Mouse (Mus musculus): ENCODE results near the gene Sfrp5. TPM values are rescaled to one million over a fixed set of nuclear protein-coding genes. Genes with fewer than 3 reads are reported as not detected.

The Sfrp5 gene
- polyA plus RNA-seq, 1 experiment, result not detected

DNA sequence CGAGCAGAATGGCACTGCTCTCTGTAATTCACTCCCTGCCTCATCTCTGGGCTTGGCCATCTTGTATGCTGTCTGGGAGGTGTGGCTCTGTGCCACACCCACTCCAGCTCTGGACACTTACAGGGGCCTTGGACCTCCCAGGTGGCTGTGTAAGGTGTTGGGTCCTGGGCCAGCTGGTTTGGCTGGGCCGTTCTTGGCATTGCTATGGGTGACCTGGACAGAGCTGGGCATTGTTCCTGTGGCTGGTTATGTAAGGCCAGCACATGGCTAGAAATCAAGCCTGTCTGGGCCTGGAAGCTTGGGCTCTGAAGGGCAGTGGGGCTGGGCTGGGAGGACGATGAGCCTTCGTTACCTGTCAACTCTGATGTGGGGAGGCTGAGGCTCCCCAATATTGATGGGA is 2.3 kb upstream of the Sfrp5 start:
- H3K9me3 ChIP-seq, result no peaks in the 10 kb centered on the region; the same call in 1 of the 2 replicates
- peaks cover 19% of the 10 kb centered on the region for H3K4me1 ChIP-seq
- peaks cover 86% of the 10 kb centered on the region for H3K27me3 ChIP-seq (replicated peaks)
- H3K4me3 ChIP-seq (replicated peaks), result no peak overlapping the region
- TF ChIP-seq FLI1 (IDR thresholded peaks at IDR 0.05; ENCODE audit: low read length) (no peak), GATA1 (IDR thresholded peaks at IDR 0.05; ENCODE audit: borderline replicate concordance, low read length) (no peak)
- H3K36me3 ChIP-seq (replicated peaks; ENCODE audit: low read length), result no peaks in the 10 kb centered on the region

GRCm38 (mm10) chr19:42202467-42202866 is 415 bp upstream of the Sfrp5 start:
- H3K9me3 ChIP-seq, result no peaks in the 10 kb centered on the region; the same call in 1 of the 2 replicates
- peaks cover 87% of the 10 kb centered on the region for H3K27me3 ChIP-seq (replicated peaks)
- no peak overlapping the region for H3K4me3 ChIP-seq (replicated peaks)
- H3K36me3 ChIP-seq (replicated peaks; ENCODE audit: low read length), result no peaks in the 10 kb centered on the region
- TF ChIP-seq GATA1 (IDR thresholded peaks at IDR 0.05; ENCODE audit: borderline replicate concordance, low read length), result no peak
- TF ChIP-seq FLI1 (IDR thresholded peaks at IDR 0.05; ENCODE audit: low read length), result no peak
- H3K4me1 ChIP-seq, result peaks cover 22% of the 10 kb centered on the region

GRCm38 (mm10) chr19:42198026-42198425 is 4.0 kb downstream of the Sfrp5 start:
- Histone ChIP-seq H3K9me3 (no peaks in the 10 kb centered on the region; the same call in 1 of the 2 replicates), H3K27me3 (replicated peaks) (peaks cover 69% of the 10 kb centered on the region), H3K4me3 (replicated peaks) (no peak overlapping the region), H3K4me1 (peaks cover 15% of the 10 kb centered on the region), H3K36me3 (replicated peaks; ENCODE audit: low read length) (peaks cover 13% of the 10 kb centered on the region)
- no peak for TF ChIP-seq FLI1 (IDR thresholded peaks at IDR 0.05; ENCODE audit: low read length)
- TF ChIP-seq GATA1 (IDR thresholded peaks at IDR 0.05; ENCODE audit: borderline replicate concordance, low read length), result no peak

- Histone ChIP-seq H3K27me3 (replicated peaks) (peaks cover 60% of the 10 kb centered on the region), H3K9me3 (no peaks in the 10 kb centered on the region; the same call in 1 of the 2 replicates), H3K36me3 (replicated peaks; ENCODE audit: low read length) (peaks cover 22% of the 10 kb centered on the region), H3K4me1 (peaks cover 12% of the 10 kb centered on the region), H3K4me3 (replicated peaks) (no peak overlapping the region)
- no peak for TF ChIP-seq GATA1 (IDR thresholded peaks at IDR 0.05; ENCODE audit: borderline replicate concordance, low read length)
Measured at GRCm38 (mm10) chr19:42197066-42197465, 5.0 kb downstream of the Sfrp5 start.

- H3K27me3 ChIP-seq (replicated peaks), result peaks cover 53% of the 10 kb centered on the region
- H3K9me3 ChIP-seq, result no peaks in the 10 kb centered on the region; the same call in 1 of the 2 replicates
Measured at GRCm38 (mm10) chr19:42196378-42196777, 5.7 kb downstream of the Sfrp5 start.

GRCm38 (mm10) chr19:42193311-42193710 is 8.7 kb downstream of the Sfrp5 start:
- peaks cover 59% of the 10 kb centered on the region for H3K36me3 ChIP-seq (replicated peaks; ENCODE audit: low read length)
- no peaks in the 10 kb centered on the region for H3K9me3 ChIP-seq
- H3K4me1 ChIP-seq, result peaks cover 24% of the 10 kb centered on the region
- TF ChIP-seq GATA1 (IDR thresholded peaks at IDR 0.05; ENCODE audit: borderline replicate concordance, low read length), result no peak
- TF ChIP-seq FLI1 (IDR thresholded peaks at IDR 0.05; ENCODE audit: low read length), result no peak
- no peak overlapping the region for H3K4me3 ChIP-seq (replicated peaks)
- H3K27me3 ChIP-seq (replicated peaks), result peaks cover 22% of the 10 kb centered on the region

More at GRCm38 (mm10) chr19:42196378-42196777, 5.7 kb downstream of the Sfrp5 start:
- peaks cover 29% of the 10 kb centered on the region for H3K36me3 ChIP-seq (replicated peaks; ENCODE audit: low read length)
- no peak for TF ChIP-seq GATA1 (IDR thresholded peaks at IDR 0.05; ENCODE audit: borderline replicate concordance, low read length)
- no peak for TF ChIP-seq FLI1 (IDR thresholded peaks at IDR 0.05; ENCODE audit: low read length)
- peaks cover 5% of the 10 kb centered on the region for H3K4me1 ChIP-seq
- no peak overlapping the region for H3K4me3 ChIP-seq (replicated peaks)

GRCm38 (mm10) chr19:42190494-42190893 is 11.6 kb downstream of the Sfrp5 start:
- Histone ChIP-seq H3K36me3 (replicated peaks; ENCODE audit: low read length) (peaks cover 86% of the 10 kb centered on the region), H3K27me3 (replicated peaks) (peaks cover 2% of the 10 kb centered on the region), H3K4me1 (peaks cover 48% of the 10 kb centered on the region), H3K9me3 (no peaks in the 10 kb centered on the region), H3K4me3 (replicated peaks) (no peak overlapping the region)
- TF ChIP-seq GATA1 (IDR thresholded peaks at IDR 0.05; ENCODE audit: borderline replicate concordance, low read length) (no peak), FLI1 (IDR thresholded peaks at IDR 0.05; ENCODE audit: low read length) (no peak)

DNA sequence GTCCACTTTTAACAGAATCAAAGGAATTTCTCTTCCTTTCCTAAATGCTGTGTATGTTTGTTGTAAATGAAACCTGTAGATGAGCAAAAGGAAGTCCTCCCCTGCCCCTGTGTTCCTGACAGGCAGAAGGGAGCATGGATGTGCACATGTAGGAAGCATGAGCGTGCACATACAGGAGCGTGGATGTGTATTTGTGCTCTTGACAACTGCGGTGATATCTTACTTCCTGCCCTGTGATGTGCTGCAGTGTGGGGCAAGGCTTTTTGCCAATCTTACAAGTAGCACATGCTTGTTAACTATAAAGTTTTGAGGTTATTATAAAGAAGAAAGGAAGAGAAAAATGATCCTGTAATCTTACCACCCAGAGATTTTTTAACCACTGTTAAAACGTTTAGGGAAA is 12.3 kb downstream of the Sfrp5 start:
- peak overlapping the region; percentile 6 for H3K4me3 ChIP-seq (replicated peaks)
- peaks cover 2% of the 10 kb centered on the region for H3K27me3 ChIP-seq (replicated peaks)
- H3K9me3 ChIP-seq, result no peaks in the 10 kb centered on the region
- TF ChIP-seq FLI1 (IDR thresholded peaks at IDR 0.05; ENCODE audit: low read length), result no peak
- no peak for TF ChIP-seq GATA1 (IDR thresholded peaks at IDR 0.05; ENCODE audit: borderline replicate concordance, low read length)
- H3K36me3 ChIP-seq (replicated peaks; ENCODE audit: low read length), result peaks cover 93% of the 10 kb centered on the region
- H3K4me1 ChIP-seq, result peaks cover 56% of the 10 kb centered on the region

GRCm38 (mm10) chr19:42182673-42183072 is 19.4 kb downstream of the Sfrp5 start:
- Histone ChIP-seq H3K36me3 (replicated peaks; ENCODE audit: low read length) (peaks cover 98% of the 10 kb centered on the region), H3K27me3 (replicated peaks) (no peaks in the 10 kb centered on the region), H3K4me1 (peaks cover 65% of the 10 kb centered on the region), H3K4me3 (replicated peaks) (no peak overlapping the region), H3K9me3 (no peaks in the 10 kb centered on the region)
- TF ChIP-seq GATA1 (IDR thresholded peaks at IDR 0.05; ENCODE audit: borderline replicate concordance, low read length) (no peak), FLI1 (IDR thresholded peaks at IDR 0.05; ENCODE audit: low read length) (no peak)

- Histone ChIP-seq H3K36me3 (replicated peaks; ENCODE audit: low read length) (peaks cover 83% of the 10 kb centered on the region), H3K4me3 (replicated peaks) (no peak overlapping the region), H3K9me3 (no peaks in the 10 kb centered on the region), H3K4me1 (peaks cover 64% of the 10 kb centered on the region), H3K27me3 (replicated peaks) (no peaks in the 10 kb centered on the region)
- TF ChIP-seq FLI1 (IDR thresholded peaks at IDR 0.05; ENCODE audit: low read length) (no peak), GATA1 (IDR thresholded peaks at IDR 0.05; ENCODE audit: borderline replicate concordance, low read length) (no peak)
Measured at GRCm38 (mm10) chr19:42179356-42179755, 22.7 kb downstream of the Sfrp5 start.

DNA sequence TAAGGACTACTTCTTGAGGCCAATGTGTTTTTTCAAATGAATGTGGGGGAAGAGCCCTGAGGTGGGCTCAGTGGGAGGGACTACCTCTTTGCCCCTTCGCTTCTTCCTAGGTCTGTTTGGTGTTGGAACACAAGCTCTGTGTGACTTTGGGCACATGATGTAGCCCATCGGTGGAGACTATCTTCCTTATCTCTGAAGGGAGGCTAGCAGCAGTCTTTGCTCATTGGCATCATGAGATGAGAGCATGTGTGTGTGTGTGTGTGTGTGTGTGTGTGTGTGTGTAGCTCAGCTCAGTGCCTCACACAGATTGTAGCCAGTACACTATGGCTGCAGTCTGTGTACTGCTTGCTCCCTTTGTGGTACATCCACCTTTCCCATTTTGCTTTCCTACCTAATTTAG is 24.6 kb downstream of the Sfrp5 start:
- no peaks in the 10 kb centered on the region for H3K9me3 ChIP-seq
- TF ChIP-seq FLI1 (IDR thresholded peaks at IDR 0.05; ENCODE audit: low read length) (no peak), GATA1 (IDR thresholded peaks at IDR 0.05; ENCODE audit: borderline replicate concordance, low read length) (no peak)
- H3K27me3 ChIP-seq (replicated peaks), result no peaks in the 10 kb centered on the region
- H3K4me3 ChIP-seq (replicated peaks), result peak overlapping the region; percentile 52
- peaks cover 75% of the 10 kb centered on the region for H3K36me3 ChIP-seq (replicated peaks; ENCODE audit: low read length)
- H3K4me1 ChIP-seq, result peaks cover 64% of the 10 kb centered on the region

Measured in megakaryocyte, embryonic 14.5 days (primary cell).